Mouse (Mus musculus) forebrain, embryonic 16.5 days (tissue): Measurements from ENCODE around the gene Dzank1. TPM values are rescaled to one million over a fixed set of nuclear protein-coding genes. Genes with fewer than 3 reads are reported as not detected.

Experiments
- ATAC-seq: fragments of 200-750 bp; cut with Nextera tagmentation; 2 replicates; pipeline ENCODE4 v1.8.0; 2017; ENCODE audit warnings: mild to moderate bottlenecking, moderate library complexity
- H3K27ac ChIP-seq: fragments of 300-500 bp; sonication (generic); 2 replicates; pipeline ENCODE4 v1.5.1; 2014; ENCODE audit warnings: low read length, control low read depth
- H3K27me3 ChIP-seq: fragments of 300-500 bp; sonication (generic); replicated peaks from 2 replicates; pipeline ENCODE4 v1.6.1; 2014; ENCODE audit warnings: low read length; ENCODE audit not compliant: control insufficient read depth, insufficient read depth
- H3K36me3 ChIP-seq: fragments of 300-500 bp; sonication (generic); 2 replicates; pipeline ENCODE4 v1.6.1; 2014; ENCODE audit not compliant: control insufficient read depth, insufficient read depth
- H3K4me1 ChIP-seq: fragments of 300-500 bp; sonication (generic); replicated peaks from 2 replicates; pipeline ENCODE4 v1.6.1; 2014; ENCODE audit warnings: low read length; ENCODE audit not compliant: control insufficient read depth, insufficient read depth
- H3K4me2 ChIP-seq: fragments of 300-500 bp; sonication (generic); 2 replicates; pipeline ENCODE4 v1.6.1; 2014; ENCODE audit warnings: mild to moderate bottlenecking, low read length, control low read depth
- H3K4me3 ChIP-seq: fragments of 300-500 bp; sonication (generic); replicated peaks from 2 replicates; pipeline ENCODE4 v1.5.1; 2014; ENCODE audit warnings: mild to moderate bottlenecking, low read length, control low read depth
- H3K9ac ChIP-seq: fragments of 300-500 bp; sonication (generic); replicated peaks from 2 replicates; pipeline ENCODE4 v1.6.1; 2014; ENCODE audit warnings: low read depth, low read length, control low read depth
- H3K9me3 ChIP-seq: fragments of 300-500 bp; sonication (generic); 2 replicates; pipeline ENCODE4 v1.6.1; 2016; ENCODE audit warnings: low read length; ENCODE audit not compliant: control insufficient read depth
- WGBS: fragments of 180-500 bp; shearing (Covaris S2); extraction: QIAGEN DNeasy Blood & Tissue Kit; methylation state at CpG from one replicate; pipeline ENCODE4 v1.1.7; 2014; 5-methylcytosine and 5-hydroxymethylcytosine counted together
- polyA plus RNA-seq: library from polyadenylated mRNA; unstranded; fragments of >200 nt; fragmentation: Nextera tagmentation; extraction: Ambion mirVana; gene quantifications from 2 replicates; pipeline ENCODE4 v1.2.1, GENCODE M21; 2015

Gene Dzank1
- polyA plus RNA-seq, 1 experiment from 2014 or later, result 8.4 TPM

GRCm38 (mm10) chr2:144428659-144429058 lies 98.6 kb downstream of the Dzank1 start:
- no peak for ATAC-seq
- 88% methylated on average over 8 of the region's 8 CpGs for WGBS
- H3K4me3 ChIP-seq, result no peak overlapping the region
- H3K4me1 ChIP-seq, result no peaks in the 10 kb centered on the region
- no peak overlapping the region for H3K4me2 ChIP-seq
- H3K27ac ChIP-seq, result no peak overlapping the region
- no peaks in the 10 kb centered on the region for H3K36me3 ChIP-seq
- H3K27me3 ChIP-seq, result no peaks in the 10 kb centered on the region
- no peak overlapping the region for H3K9ac ChIP-seq
- H3K9me3 ChIP-seq, result no peaks in the 10 kb centered on the region

GRCm38 (mm10) chr2:144427852-144428251 lies 99.4 kb downstream of the Dzank1 start:
- H3K4me1 ChIP-seq, result no peaks in the 10 kb centered on the region
- no peak for ATAC-seq
- H3K4me3 ChIP-seq, result no peak overlapping the region
- no peaks in the 10 kb centered on the region for H3K27me3 ChIP-seq
- H3K9ac ChIP-seq, result no peak overlapping the region
- no peaks in the 10 kb centered on the region for H3K36me3 ChIP-seq
- H3K4me2 ChIP-seq, result no peak overlapping the region
- no peaks in the 10 kb centered on the region for H3K9me3 ChIP-seq
- WGBS, result 88% methylated on average over 5 of the region's 5 CpGs
- H3K27ac ChIP-seq, result no peak overlapping the region

- Histone ChIP-seq H3K27me3 (no peaks in the 10 kb centered on the region), H3K4me2 (no peak overlapping the region), H3K4me3 (no peak overlapping the region), H3K27ac (no peak overlapping the region), H3K4me1 (no peaks in the 10 kb centered on the region), H3K9me3 (no peaks in the 10 kb centered on the region), H3K36me3 (no peaks in the 10 kb centered on the region), H3K9ac (no peak overlapping the region)
- ATAC-seq, result no peak
- WGBS, result 88% methylated on average over 1 of the region's 1 CpGs
Observed at GRCm38 (mm10) chr2:144425761-144426160, 101.5 kb downstream of the Dzank1 start.

- Histone ChIP-seq H3K27me3 (no peaks in the 10 kb centered on the region), H3K4me2 (no peak overlapping the region), H3K27ac (no peak overlapping the region), H3K4me3 (no peak overlapping the region), H3K36me3 (no peaks in the 10 kb centered on the region), H3K9ac (no peak overlapping the region), H3K4me1 (peaks cover 7% of the 10 kb centered on the region), H3K9me3 (no peaks in the 10 kb centered on the region)
- WGBS, result 69% methylated on average over 10 of the region's 10 CpGs
- no peak for ATAC-seq
Observed at GRCm38 (mm10) chr2:144422094-144422675, 105.0 kb downstream of the Dzank1 start.

Other genes starting within 250 kb of the Dzank1 start
- gene Ovol2, start 195.3 kb downstream of the Dzank1 start, polyA plus RNA-seq, result not detected in 2 replicates
- gene Kat14, start 158.4 kb downstream of the Dzank1 start, polyA plus RNA-seq, result 28.3 and 29.2 TPM in 2 replicates
- 2.6 and 3.1 TPM in 2 replicates for gene Pet117, start 158.4 kb downstream of the Dzank1 start, polyA plus RNA-seq
- gene Polr3f, start 304 bp upstream of the Dzank1 start, polyA plus RNA-seq, result 31.7 and 34.0 TPM in 2 replicates
- 59.1 and 65.9 TPM in 2 replicates for gene Rbbp9, start 23.5 kb upstream of the Dzank1 start, polyA plus RNA-seq
- 66.5 and 67.5 TPM in 2 replicates for gene Sec23b, start 28.8 kb upstream of the Dzank1 start, polyA plus RNA-seq
- gene Smim26, start 66.6 kb upstream of the Dzank1 start, polyA plus RNA-seq, result 50.9 and 53.7 TPM in 2 replicates
- 70.5 and 80.4 TPM in 2 replicates for gene Dtd1, start 72.5 kb upstream of the Dzank1 start, polyA plus RNA-seq